Mouse (Mus musculus): ENCODE measurements around the gene Zfp955a. TPM values are rescaled to one million over a fixed set of nuclear protein-coding genes. Genes with fewer than 3 reads are reported as not detected.
"Not testable (repeated sequence)": the region's sequence is repeated elsewhere in the genome, so short reads cannot be mapped to it uniquely, and the experiment has no call there.

The Zfp955a gene
- 8.2 TPM for polyA plus RNA-seq (2021)

- ATAC-seq: peak; percentile 97
- DNase-seq (ENCODE audit: low read depth, low spot score); POLR2A ChIA-PET; in situ Hi-C loops (cut with MboI; ENCODE audit: low pct_unique_long_range_greater_than_20kb); CTCF ChIA-PET; H3K27me3 ChIP-seq: not testable (repeated sequence)
Observed at GRCm38 (mm10) chr17:33254530-33255318, at the start of gene Zfp955a. TSS of gene Zfp955a (minus strand) at chr17:33255145.

GRCm38 (mm10) chr17:33289876-33290149 lies 34.9 kb upstream of the Zfp955a start:
- CTCF ChIA-PET, POLR2A ChIA-PET: not testable (repeated sequence)
- ATAC-seq: peak; percentile 42

GRCm38 (mm10) chr17:33289039-33289875 lies 34.3 kb upstream of the Zfp955a start, which contains the start of gene Zfp955b:
TSS of gene Zfp955b (plus strand) at chr17:33289544.
- ATAC-seq: peak; percentile 99
- POLR2A ChIA-PET; in situ Hi-C loops (cut with MboI; ENCODE audit: low pct_unique_long_range_greater_than_20kb); H3K27me3 ChIP-seq; DNase-seq (ENCODE audit: low read depth, low spot score); CTCF ChIA-PET: not testable (repeated sequence)

More at GRCm38 (mm10) chr17:33289876-33290149, 34.9 kb upstream of the Zfp955a start:
- in situ Hi-C loops (cut with MboI; ENCODE audit: low pct_unique_long_range_greater_than_20kb); DNase-seq (ENCODE audit: low read depth, low spot score); H3K27me3 ChIP-seq: not testable (repeated sequence)

GRCm38 (mm10) chr17:33268907-33269306 lies 14.0 kb upstream of the Zfp955a start:
- no peak for DNase-seq (ENCODE audit: low read depth, low spot score)

GRCm38 (mm10) chr17:33264376-33264775 lies 9.4 kb upstream of the Zfp955a start, which contains the start of gene Olfr63:
TSS of gene Olfr63 (plus strand) at chr17:33264676.
- POLR2A ChIA-PET: no interaction called here

More at GRCm38 (mm10) chr17:33268907-33269306, 14.0 kb upstream of the Zfp955a start:
- ATAC-seq: no peak
- CTCF ChIA-PET: no interaction called here
- TF ChIP-seq CTCF (IDR thresholded peaks at IDR 0.05): no peak
- peaks cover 70% of the 10 kb centered on the region for H3K27me3 ChIP-seq
- POLR2A ChIA-PET: no interaction called here
- in situ Hi-C loops (cut with MboI; ENCODE audit: low pct_unique_long_range_greater_than_20kb): no loop called here

GRCm38 (mm10) chr17:33255319-33255657 lies 343 bp upstream of the Zfp955a start:
- DNase-seq (ENCODE audit: low read depth, low spot score); POLR2A ChIA-PET; in situ Hi-C loops (cut with MboI; ENCODE audit: low pct_unique_long_range_greater_than_20kb); CTCF ChIA-PET; H3K27me3 ChIP-seq: not testable (repeated sequence)
- peak; percentile 34 for ATAC-seq

More at GRCm38 (mm10) chr17:33264376-33264775, 9.4 kb upstream of the Zfp955a start, which contains the start of gene Olfr63:
- DNase-seq (ENCODE audit: low read depth, low spot score) (no peak), ATAC-seq (no peak)
- in situ Hi-C loops (cut with MboI; ENCODE audit: low pct_unique_long_range_greater_than_20kb): no loop called here
- TF ChIP-seq CTCF (IDR thresholded peaks at IDR 0.05): no peak
- peaks cover 46% of the 10 kb centered on the region for H3K27me3 ChIP-seq
- CTCF ChIA-PET: no interaction called here

GRCm38 (mm10) chr17:33236646-33237045 lies 18.3 kb downstream of the Zfp955a start:
- POLR2A ChIA-PET; CTCF ChIA-PET; ATAC-seq; H3K27me3 ChIP-seq; DNase-seq (ENCODE audit: low read depth, low spot score): not testable (repeated sequence)
- in situ Hi-C loops (cut with MboI; ENCODE audit: low pct_unique_long_range_greater_than_20kb): loop anchor here (10.0 kb wide), 1 partner anchor 78 kb away; no protein-coding TSS in a partner anchor

- CTCF ChIA-PET: no interaction called here
- peaks cover 28% of the 10 kb centered on the region for H3K27me3 ChIP-seq
- DNase-seq (ENCODE audit: low read depth, low spot score) (no peak), ATAC-seq (no peak)
- in situ Hi-C loops (cut with MboI; ENCODE audit: low pct_unique_long_range_greater_than_20kb): no loop called here
- POLR2A ChIA-PET: no interaction called here
- no peak for TF ChIP-seq CTCF (IDR thresholded peaks at IDR 0.05)
Observed at GRCm38 (mm10) chr17:33221590-33221989, 33.4 kb downstream of the Zfp955a start, which contains the start of gene Olfr1564. TSS of gene Olfr1564 (minus strand) at chr17:33221690.

GRCm38 (mm10) chr17:33191002-33191401 lies 63.9 kb downstream of the Zfp955a start, which contains the start of gene Olfr239:
TSS of gene Olfr239 (plus strand) at chr17:33191302.
- POLR2A ChIA-PET; in situ Hi-C loops (cut with MboI; ENCODE audit: low pct_unique_long_range_greater_than_20kb); ATAC-seq; DNase-seq (ENCODE audit: low read depth, low spot score); CTCF ChIA-PET; H3K27me3 ChIP-seq: not testable (repeated sequence)

Other genes starting within 250 kb of the Zfp955a start
- 5.5 TPM for gene Zfp763, start 221.7 kb downstream of the Zfp955a start, polyA plus RNA-seq (2021)
- not detected for gene 4921501E09Rik, start 187.1 kb downstream of the Zfp955a start, polyA plus RNA-seq (2021)
- gene Zfp563, start 165.8 kb downstream of the Zfp955a start, polyA plus RNA-seq (2021): 8.0 TPM
- not detected for gene Morc2b, start 115.5 kb downstream of the Zfp955a start, polyA plus RNA-seq (2021)
- gene Olfr55, start 86.7 kb downstream of the Zfp955a start, polyA plus RNA-seq (2021): not detected
- not detected for gene Olfr239, start 63.8 kb downstream of the Zfp955a start, polyA plus RNA-seq (2021)
- not detected for gene Olfr1564, start 33.5 kb downstream of the Zfp955a start, polyA plus RNA-seq (2021)
- 0.01 TPM for gene Olfr63, start 9.5 kb upstream of the Zfp955a start, polyA plus RNA-seq (2021)
- gene Zfp955b, start 34.4 kb upstream of the Zfp955a start, polyA plus RNA-seq (2021): 9.7 TPM
- 7.5 TPM for gene Zfp81, start 103.7 kb upstream of the Zfp955a start, polyA plus RNA-seq (2021)
- 5.9 TPM for gene Zfp101, start 139.5 kb upstream of the Zfp955a start, polyA plus RNA-seq (2021)
- gene Actl9, start 177.8 kb upstream of the Zfp955a start, polyA plus RNA-seq (2021): not detected